Mouse (Mus musculus) right cerebral cortex, postnatal 25 days (tissue): ENCODE data around the gene Cpa1.

Source experiments
- DNase-seq: peaks from one replicate; pipeline ENCODE4 v3.0.0; 2022

Gene Cpa1

DNA sequence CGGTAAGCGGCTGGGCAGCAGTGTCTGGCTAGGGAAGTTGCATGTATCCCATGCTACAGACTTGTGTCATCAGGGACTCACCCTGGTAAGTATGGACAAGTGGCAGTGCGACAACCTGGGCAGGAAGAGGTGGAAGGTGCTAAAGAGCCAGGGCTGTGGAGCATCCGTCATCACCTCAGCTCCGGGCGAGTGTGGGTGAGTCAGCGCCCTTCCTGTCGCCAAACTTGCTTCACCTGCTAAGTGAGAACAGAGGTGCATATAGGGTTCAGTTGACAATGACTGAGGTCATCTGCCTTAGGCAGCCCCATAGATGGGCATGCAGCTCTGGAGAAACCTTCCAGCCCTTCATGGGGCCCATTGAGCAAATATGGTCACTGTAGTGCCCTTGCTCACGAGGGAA is 14.3 kb upstream of the Cpa1 start:
- DNase-seq: no peak

DNA sequence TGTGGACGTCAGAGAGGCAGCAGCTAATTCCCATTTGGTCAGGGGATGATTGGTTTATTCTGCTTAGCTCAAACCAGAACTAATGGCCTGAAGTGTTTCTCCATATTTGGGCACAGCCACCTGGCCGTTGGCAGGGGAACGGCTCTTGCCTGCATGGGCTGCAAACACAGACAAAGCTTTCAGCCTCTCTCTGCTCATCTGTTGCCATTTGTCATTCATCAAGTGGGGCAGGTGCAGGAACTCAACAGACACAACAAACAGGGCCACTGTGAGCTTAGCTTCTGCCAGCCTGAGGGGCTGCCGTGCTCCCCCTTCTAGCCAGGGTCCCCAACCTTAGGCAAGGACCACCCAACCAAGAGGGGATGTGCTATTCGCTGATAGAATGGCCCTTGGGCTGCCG is 10.9 kb upstream of the Cpa1 start:
- peak; percentile 23 for DNase-seq

DNA sequence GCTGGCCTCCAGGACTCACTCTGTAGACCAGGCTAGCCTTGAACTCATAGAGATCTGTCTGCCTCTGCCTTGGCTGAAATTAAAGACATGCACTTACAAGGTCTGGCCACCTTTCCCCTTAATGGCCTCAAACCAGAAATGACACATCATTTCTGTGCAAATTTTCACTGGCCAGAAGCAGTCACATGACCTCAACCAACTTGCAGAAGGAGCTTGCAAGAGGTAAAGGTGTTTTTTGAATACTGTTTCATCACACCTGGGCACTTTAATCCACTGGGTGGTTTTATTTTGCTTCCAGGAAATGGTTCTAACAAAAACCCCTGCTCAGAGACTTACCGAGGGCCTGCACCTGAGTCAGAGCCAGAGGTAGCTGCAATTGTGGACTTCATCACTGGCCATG is 9.0 kb upstream of the Cpa1 start:
- no peak for DNase-seq

DNA sequence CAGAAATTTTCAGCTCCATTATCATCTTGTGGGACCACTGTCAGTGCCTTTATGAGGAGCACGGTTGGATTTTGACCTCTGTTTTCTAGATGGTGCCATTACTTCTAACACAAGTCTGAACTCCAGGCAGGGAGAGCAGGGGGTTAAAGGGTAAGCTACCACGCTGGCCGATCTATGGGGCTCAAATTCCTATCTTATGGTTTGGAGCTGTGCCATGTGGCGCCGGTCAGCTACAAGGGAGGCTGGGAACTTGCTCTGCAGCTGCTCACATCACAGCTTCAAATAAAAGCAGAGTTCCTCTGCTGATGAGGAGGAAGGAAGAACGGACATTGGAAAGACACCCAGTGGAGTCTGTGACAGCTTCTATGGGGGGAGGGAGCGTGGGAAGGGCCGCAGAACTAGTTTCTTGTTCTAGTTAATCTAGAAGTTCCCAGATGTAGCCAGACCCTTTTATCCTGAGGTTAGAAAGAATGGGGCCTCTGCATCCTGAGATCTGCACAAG is 3.6 kb upstream of the Cpa1 start:
- DNase-seq: no peak

DNA sequence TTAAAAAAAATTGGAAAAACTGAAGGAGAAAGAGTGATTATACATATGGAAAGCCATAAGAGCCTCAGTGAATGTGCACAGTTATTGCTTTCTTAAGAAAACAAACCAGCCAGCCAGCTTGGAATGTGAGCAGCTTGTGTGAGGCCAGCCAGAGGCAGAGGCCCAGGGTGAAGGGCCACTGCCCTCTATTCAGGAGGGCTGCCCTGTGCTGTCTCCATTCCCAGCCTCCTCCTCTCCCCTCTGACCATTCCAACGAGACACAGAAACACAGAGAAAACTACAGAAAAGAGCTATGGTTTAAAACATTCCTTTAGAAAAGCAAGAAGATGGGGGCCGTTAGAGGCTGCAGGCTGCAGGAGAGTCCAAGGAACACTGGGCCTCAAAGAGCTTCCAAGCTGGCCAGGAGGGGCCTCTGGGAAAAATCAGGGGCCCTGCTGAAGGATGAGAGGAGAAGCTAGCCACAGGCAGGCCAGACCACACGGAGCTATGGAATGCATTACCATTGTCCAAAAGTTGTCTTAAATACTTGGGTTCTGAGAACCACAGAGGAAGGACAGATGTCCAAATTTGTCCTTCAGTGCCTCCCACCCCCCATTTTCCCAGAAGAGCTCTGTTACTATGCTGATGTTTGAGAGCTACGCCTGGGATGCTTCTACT is 2.7 kb upstream of the Cpa1 start:
- no peak for DNase-seq

DNA sequence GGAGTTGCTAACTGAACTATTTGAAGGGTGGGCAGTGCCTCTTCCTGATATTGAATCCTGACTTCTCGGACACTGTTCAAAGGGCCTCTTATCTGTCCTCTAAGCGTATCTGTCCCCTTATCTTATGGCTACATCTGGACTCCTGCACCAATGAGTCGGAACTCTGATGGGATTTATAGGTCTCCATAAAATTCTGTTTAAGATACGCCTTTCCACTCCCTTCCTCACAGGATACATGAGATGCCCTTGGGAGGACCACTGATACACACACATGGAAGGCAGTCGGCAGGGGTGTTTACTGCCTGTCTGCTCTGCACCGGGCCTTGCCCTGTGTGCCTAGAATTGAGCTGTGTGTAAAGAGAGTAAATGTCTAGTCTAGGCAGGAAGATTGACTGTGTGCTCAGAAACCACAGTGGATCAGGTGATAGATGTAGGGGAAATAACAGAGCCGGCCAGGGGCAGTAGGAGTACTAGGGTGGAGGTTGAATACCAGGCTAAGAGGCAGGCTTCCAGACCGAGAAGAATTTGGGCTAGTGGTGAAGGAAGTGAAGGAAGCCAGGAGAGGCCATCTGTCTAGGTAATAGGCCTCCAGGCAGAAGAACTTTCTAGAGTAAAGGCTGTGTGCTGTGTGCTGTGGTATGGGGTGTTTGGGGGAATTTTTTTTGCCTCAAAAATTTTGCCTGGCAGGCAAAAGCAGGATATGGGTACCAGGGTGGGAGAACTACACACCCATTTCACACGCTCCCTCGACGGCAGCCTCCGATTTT is 4.9 kb downstream of the Cpa1 start:
- no peak for DNase-seq

DNA sequence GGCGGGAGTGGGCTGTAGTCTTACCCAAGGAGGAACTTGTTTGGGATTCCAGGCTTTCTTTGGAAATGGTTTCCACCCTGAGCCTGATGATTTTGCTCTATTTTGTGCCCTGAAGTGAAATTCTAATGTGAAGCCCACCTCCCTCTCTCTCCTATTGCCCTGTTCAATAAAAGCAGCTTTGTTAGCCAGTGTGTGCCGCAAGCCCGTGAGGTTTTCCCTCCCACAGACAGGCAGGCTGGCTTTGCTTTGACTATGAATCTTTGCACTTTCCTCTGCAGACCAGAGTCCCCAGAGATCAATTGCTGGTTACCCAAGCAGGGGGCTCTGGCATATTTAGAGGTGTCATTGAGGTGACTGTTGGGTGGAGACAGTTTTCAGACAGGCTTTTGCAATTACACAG is 5.4 kb downstream of the Cpa1 start:
- no peak for DNase-seq

DNA sequence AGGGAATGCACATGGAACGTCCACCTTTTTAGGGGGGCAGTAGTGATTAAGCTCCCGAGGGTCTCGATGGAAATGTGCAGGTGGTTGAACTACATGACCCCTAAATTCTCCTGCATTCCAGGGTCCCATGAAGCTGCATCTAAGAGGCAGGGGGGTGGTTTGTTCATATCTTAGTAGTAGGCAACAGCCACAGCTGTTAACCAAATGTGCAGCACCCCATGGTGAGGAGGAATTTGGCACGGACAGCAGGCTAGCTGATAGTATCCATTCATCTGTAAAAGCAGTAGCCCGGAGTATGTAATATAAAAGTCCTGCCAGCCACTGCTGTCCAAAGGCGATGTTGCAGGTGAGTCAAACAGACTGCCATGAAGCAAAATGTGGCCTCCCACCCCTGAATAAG is 6.4 kb downstream of the Cpa1 start:
- no peak for DNase-seq

DNA sequence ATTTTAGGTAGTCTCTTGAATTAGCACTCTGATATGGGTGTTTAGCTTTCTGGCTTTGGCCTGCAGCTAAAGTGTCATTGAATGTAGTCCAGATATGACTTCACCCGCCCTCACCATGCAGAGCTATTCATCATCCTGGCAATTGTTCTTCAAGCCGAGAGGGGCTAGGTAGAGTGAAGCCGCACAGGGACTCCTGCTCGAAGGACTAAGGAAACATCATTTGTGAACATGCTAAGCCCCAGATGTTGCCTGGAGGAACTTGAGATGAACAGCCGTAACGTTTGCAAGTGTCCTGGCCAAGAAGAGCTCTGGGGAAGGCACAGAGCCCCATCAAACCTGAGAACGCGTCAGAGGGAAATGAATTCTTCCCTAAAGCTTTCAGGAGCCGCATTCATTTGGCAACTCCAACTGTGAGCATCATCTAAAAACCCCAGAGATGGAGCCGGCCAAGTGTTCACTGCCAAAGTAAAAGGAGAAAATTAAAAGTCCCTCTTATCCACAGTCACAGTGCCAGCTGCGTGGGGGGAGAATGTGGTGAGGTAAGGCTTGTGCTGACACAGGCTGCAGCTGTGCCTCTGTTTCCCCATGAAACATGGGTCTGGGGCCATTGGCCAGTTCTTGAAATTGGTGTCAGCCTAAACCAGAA is 10.8 kb downstream of the Cpa1 start:
- peak; percentile 47 for DNase-seq

DNA sequence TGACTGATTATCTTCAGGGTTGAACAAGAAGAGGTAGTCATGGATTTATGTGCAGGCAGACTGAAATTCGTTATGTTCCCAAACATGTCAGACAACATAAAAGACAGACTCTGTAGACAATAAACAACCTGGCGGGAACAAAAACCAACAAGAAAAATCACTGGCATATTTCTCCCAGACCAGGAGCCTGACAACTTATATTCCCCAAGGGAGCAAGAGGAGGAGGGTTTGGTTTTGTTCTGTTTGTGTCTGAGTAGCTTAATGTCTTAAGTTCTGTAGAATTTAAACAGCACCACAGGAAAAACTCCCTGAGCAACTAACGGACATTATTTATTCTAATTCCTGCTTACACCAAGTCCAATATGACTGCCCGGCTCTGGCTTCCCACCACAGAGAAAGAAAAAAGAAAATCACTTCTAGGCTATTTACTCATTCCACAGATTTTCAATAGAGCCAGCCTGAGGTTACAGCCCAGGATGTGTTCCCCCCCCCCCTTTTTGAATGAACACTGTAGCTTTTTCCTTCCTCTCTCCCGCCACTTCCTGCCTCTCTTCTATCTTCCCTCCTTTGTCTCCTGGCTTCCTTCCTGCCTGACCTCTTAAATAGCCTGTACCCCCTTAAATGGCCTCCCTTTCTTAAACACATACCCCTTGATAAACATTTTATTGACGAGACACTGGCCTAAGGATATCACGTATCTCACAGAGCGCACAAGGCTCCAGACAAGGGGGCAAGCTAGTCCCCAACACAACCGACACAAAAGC is 13.6 kb downstream of the Cpa1 start:
- DNase-seq: no peak

DNA sequence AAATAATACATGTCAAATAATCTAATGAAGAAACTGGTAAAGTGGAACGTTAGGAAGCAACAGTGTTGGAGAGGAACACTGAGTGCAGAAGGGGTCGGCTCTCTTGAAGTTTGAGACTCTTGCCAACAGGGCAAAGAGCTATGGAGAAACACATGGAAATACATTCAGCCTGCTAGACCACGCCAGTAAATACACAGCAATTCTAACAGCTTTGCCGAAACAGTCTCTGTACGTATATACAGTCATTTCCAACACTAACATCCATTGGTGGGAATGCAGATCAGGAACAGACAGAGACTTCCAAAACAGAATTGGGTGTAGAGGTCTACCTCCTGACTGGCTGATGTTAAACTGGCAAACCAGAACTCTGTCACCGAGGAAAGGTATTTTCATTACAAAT is 14.5 kb downstream of the Cpa1 start:
- no peak for DNase-seq

DNA sequence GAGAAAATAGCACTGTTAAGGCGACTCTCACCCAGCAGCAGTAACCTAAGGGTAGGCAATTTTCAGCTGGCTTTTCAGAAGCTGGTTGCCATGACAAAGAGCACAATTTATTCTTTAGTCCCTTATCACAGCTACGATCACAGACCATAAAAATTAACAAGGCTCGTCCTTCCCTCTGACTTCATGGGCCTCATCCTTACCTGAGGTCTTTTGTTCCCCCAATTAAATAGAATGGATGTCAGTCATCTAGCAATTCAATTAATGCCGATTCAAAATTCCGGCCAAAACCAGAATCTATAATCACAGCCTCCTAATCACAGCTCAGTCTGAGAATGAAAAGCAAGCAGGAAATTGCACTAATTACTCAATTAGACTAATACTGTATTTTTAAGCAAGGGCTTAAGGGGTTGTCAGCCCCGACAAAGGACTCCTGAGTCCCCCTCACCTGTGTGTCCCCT is 15.4 kb downstream of the Cpa1 start:
- no peak for DNase-seq

DNA sequence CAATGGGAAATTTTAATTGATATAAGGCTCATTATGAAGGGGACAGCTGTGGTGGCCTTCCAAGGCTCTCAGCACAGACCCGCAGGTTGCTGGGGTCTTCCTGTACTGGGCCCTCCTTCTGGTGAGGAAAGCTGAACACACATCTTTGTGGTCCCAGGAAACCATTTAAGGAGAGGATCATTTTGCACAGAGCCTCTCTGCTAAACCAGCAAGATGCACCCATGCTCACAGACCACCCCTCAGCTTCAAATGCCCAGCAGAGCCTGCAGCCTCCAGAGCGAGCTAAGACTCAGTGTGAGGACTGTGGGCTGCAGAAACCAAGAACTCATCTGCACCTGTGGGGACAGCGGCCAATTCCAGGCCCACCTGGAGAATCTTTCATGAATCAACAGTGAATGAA is 15.9 kb downstream of the Cpa1 start:
- no peak for DNase-seq

DNA sequence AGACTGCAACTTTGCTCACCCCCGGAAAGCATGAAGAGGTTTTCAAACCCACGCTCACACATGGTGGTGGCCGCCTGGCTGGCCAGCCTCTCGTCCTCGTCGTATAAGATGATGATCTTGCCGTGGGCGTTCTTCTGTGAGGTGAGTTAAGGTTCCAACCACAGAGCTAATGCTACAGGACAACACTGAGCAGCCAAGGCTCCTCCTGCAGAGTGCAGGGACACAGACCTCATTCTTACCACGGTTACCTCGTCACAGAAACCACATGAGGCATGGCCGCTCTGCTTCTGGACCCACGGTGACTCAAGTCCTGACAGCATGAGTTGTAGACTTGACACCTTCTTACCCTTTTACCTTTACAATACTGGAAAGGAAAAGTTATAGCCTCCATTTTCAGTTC is 18.3 kb downstream of the Cpa1 start:
- DNase-seq: no peak

DNA sequence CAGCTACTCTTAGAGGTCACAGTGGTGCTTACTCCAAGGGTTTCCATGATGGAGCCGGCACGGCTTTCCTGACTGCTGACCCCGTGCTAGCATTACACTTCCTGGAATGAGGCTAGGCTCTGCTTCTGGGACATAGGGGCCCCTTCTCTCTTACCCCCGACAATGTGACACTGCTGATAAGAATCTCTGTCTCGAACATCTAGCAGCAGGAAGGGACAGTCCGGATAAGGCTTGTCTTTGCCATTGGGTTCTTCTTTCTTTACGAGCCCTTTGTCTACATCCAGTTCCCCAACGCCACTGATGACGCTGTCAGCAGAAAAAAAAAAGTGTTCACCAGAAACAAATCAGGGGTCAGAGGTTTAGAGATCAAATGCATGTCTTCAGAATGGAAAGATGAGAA is 19.6 kb downstream of the Cpa1 start:
- no peak for DNase-seq

DNA sequence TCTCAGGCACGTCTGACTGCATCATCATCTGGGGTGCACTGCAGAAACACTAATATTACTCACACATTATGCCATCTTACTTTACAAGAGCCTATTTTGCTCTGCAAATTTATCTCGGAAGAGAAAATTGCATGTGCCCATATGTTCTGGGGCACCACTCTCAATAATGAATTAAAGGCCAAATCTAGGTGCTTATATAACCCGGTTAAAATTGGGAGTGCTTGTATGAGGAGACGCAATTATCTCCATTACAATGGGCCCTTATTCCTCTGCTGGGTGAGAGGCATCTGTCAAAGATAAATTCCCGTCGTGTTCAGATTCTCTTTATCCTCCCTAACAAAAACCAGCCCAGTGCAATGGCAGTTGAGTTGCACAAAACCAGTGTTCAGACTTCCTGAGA is 25.8 kb downstream of the Cpa1 start:
- DNase-seq: no peak

DNA sequence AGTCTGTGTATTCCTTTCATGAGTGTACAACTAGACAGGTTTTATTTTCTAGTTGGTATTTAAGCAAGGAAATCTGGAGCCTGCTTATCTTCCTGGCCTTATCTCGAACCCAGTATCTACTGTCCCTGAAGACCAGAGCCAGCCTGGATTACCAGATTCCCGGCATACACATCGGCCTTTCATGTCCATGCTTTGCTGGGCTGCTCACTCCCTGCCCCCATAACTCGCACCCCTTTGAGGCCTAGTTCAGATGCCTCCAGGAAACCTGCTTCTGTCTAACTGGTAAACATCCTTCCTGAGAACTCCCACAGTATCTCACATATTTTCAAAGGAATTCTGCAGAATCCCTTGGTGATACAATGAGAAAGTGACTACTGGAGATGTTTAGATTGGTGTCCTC is 26.3 kb downstream of the Cpa1 start:
- DNase-seq: no peak

DNA sequence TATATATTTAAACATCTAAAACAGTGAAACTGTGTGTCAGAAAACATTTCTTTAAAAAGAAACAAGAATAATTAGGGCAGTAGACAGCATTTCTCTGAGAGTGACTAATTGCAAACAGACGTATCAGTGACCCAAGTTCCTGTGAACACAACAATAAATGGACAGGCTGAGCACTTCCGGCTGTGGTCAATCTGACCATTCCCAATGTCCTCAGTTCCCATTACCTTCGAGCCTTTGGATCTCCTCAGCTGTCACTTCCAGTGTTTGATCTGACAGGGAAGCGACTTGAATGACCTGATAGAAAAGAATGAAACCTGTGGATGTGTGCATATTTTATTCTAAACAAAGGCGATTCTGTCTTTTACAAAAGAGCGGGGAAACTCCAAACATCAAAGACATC is 27.0 kb downstream of the Cpa1 start:
- no peak for DNase-seq

DNA sequence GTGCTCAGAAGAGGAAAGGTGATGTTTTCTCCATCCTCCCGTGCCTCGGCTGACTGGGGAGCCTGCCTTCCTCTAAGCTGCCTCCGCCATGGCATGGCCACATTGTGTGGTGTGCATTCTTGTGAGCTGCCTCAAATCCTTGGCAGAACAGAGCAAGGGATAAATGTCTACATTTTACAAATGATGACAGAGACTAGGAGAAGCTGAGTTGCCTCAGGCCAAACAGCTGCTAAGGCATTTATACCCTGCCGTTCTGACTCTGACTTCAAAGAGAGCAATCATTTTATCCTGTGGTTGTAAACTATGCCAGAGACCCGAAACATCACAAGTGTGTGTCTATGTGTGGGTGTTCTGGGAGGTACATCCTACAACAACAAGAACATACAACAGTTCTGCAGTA is 28.6 kb downstream of the Cpa1 start:
- DNase-seq: no peak

DNA sequence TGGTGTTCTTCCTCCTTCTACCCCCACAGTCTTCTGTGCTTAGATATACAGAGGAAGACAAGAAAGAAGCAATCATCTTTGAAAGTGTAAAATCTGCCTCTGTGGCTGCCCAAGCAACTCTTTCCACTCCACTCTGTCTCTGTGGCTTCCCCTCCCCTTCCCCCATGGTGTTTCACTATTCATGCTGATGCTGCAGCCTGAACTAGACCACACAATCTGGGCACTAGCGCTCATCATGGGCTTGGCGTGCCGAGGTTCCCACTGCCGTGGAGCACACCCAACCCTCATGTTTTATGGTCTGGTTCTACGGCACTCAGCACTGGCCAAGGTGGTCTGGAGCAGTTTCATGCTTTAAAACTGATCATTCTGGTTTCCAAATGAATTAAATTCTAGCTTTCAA is 32.7 kb downstream of the Cpa1 start:
- no peak for DNase-seq

DNA sequence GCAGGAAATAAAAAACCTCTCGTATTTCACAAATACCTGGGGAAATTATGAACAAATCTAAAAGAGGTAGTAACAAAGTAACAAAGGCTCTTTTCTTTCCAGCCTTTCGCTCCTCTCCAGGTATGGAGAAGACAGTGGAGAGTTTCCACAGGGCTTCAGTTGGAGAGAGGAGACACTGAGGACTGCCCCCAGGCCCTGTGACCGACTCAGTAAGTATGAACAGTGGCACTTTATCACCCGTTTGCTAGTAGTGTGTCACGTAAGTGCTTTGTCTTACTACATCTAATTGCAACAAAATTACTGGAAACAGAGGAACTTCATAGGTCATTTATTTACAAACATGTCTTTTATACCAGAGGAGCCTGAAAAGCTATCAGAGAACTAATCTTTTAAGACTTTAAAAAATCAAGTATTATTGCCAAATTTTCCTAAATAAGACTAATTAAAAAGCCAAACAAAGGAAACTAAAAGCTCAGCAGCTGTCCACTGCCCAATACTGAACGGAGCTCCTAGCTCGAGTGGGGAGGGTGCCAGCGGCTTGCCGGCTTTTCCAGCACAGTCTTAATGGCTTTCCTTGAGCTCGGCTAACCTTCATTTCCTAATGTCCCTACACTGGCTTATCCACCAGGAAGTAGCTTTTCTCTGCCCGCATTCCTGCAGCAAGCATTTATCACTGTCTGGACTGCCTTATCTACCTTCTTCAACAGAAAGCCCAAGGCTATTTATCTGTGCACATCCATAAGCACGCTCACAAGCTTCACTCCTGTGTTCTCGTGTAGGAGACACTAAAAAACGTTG is 34.9 kb downstream of the Cpa1 start:
- no peak for DNase-seq

DNA sequence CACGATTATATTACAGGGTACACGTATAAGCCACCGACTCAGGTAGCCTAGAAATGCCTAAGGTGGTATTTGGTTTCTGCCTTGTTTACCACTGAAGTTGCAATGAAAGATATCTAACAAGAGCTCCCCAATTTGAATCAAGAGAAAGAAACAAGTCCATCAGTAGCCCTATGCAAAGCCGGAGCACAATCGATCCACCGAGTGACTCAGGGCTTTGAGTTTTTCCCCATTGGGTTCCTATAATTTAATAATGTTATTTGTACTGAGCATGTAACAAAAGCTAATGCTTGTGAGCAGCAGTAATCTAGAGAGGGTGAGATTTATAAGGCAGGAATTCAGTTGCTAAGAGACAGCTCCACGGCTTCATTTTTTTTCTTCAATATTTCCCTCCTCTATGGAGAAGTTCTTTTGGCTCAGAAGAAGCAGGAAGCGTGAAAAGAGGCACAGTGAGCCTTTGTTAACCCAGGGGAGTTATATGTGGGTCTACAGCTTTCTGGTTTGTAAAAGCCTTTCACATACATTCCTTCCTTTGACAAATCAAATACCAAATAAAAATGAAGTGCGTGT is 35.8 kb downstream of the Cpa1 start:
- DNase-seq: no peak
